Mouse (Mus musculus): ENCODE measurements around the gene Agbl1. TPM values are rescaled to one million over a fixed set of nuclear protein-coding genes. Genes with fewer than 3 reads are reported as not detected.

The Agbl1 gene
- polyA plus RNA-seq, 1 experiment from 2014 or later: 0.08 TPM

DNA sequence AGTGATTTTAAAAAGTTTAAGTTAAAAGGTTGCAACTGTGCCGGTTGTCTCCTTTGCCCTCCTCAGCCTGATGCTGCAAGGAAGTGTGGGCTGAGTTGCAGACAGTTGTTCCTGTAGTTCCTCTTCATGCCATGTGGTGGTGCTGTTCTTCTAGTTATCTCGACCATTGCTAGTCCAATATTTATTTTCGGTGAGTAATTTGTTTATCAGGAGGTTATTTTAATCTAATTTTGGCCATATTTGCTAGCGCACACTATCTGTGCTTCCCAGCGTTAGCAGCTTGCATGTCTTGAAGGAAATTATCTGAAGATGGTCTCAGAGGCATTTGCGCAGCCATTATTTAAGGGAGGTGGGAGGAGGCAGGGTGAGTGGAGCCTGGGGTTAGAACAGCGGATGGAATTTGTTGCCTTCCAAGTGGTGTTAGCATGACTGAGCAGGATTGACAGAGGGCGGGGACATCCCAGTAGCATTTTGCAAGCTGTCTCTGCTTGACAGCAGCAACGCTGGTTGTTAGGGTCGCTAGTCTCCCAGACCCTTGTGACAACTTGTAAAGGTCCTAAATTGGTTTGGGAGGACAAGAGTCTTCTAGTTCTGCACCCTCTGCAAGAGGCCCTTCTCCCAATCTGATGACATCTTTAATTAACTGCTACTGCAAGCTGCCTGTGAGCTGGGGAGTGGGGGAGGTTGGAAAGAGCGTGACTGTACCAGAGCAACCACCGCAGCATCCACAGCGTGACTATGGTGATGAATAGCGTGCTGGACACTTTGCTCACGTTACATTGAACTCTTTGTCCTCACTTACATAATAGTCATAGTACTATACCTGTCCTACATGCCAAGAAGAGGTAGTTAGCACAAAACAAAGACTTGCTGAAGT lies 163.5 kb downstream of the Agbl1 start:
- Histone ChIP-seq H3K9me3 (no peaks in the 10 kb centered on the region), H3K9ac (no peak overlapping the region), H3K4me3 (0 out of 2 replicates have a peak overlapping the region, but pooled peaks have one; percentile 14), H3K36me3 (no peaks in the 10 kb centered on the region), H3K27me3 (no peaks in the 10 kb centered on the region), H3K4me2 (replicated peaks) (peak overlapping the region; percentile 46), H3K27ac (no peak overlapping the region), H3K4me1 (no peaks in the 10 kb centered on the region)
- peak; percentile 86 for ATAC-seq (ENCODE audit: insufficient number of reproducible peaks, insufficient read depth, low FRiP score, low TSS enrichment)
- 10% methylated on average over 15 of the region's 15 CpGs for WGBS

DNA sequence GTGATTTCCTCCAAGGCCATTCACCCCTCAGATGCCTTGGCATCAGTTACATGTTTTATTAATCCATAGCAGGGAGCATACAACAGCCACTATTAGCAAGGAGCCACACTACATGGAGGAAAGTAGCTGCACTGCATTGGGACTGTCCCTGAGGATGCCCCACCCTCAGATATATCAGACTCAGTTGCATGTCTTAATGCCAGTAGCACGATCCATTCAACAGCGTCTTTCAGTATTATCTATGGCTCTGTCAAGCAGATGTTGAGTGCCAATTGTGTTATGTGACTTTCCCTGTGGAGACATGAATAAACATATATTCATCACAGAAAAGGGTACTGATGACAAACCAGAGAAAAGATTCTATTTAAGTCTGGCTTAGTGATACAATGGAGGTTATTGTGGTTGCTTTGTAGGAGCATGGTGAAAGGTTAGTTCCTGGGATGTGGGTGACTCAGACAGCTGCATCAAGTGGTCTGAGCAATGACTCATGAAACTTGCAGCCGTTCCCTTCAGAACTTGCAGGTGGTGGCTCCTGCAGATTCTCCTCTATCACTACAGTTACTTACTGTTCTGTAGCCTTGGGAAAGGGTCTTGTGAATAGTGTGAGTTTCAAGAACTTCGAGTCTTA lies 178.4 kb downstream of the Agbl1 start:
- H3K27ac ChIP-seq: no peak overlapping the region
- no peaks in the 10 kb centered on the region for H3K4me1 ChIP-seq
- ATAC-seq (ENCODE audit: insufficient number of reproducible peaks, insufficient read depth, low FRiP score, low TSS enrichment): no peak
- H3K36me3 ChIP-seq: no peaks in the 10 kb centered on the region
- no peak overlapping the region for H3K9ac ChIP-seq
- 82% methylated on average over 4 of the region's 4 CpGs for WGBS
- no peaks in the 10 kb centered on the region for H3K27me3 ChIP-seq
- H3K9me3 ChIP-seq: no peaks in the 10 kb centered on the region
- H3K4me3 ChIP-seq: no peak overlapping the region
- no peak overlapping the region for H3K4me2 ChIP-seq (replicated peaks)

DNA sequence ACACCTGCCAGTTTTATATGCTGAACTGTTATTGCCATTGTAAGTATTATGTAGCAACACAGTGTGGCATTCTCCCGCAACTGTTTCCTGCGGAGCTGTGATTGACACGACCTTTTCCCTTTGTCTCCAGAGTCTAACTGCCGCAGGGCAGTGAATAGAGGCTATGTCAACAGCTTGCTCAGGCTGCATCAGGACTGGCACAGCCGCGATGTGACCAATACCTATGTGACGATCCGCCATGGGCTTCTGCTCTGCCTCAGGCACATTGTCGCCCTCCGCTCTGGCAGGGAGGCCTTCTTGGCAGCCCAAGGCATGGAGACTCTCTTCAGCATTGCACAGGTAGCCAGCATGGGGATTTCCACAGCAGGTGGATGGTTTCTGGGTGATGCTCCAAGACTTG lies 179.3 kb downstream of the Agbl1 start:
- ATAC-seq (ENCODE audit: insufficient number of reproducible peaks, insufficient read depth, low FRiP score, low TSS enrichment): no peak
- H3K9ac ChIP-seq: no peak overlapping the region
- H3K9me3 ChIP-seq: no peaks in the 10 kb centered on the region
- H3K27ac ChIP-seq: no peak overlapping the region
- no peaks in the 10 kb centered on the region for H3K4me1 ChIP-seq
- no peak overlapping the region for H3K4me2 ChIP-seq (replicated peaks)
- 66% methylated on average over 10 of the region's 10 CpGs for WGBS
- H3K4me3 ChIP-seq: no peak overlapping the region
- H3K36me3 ChIP-seq: no peaks in the 10 kb centered on the region
- H3K27me3 ChIP-seq: no peaks in the 10 kb centered on the region

DNA sequence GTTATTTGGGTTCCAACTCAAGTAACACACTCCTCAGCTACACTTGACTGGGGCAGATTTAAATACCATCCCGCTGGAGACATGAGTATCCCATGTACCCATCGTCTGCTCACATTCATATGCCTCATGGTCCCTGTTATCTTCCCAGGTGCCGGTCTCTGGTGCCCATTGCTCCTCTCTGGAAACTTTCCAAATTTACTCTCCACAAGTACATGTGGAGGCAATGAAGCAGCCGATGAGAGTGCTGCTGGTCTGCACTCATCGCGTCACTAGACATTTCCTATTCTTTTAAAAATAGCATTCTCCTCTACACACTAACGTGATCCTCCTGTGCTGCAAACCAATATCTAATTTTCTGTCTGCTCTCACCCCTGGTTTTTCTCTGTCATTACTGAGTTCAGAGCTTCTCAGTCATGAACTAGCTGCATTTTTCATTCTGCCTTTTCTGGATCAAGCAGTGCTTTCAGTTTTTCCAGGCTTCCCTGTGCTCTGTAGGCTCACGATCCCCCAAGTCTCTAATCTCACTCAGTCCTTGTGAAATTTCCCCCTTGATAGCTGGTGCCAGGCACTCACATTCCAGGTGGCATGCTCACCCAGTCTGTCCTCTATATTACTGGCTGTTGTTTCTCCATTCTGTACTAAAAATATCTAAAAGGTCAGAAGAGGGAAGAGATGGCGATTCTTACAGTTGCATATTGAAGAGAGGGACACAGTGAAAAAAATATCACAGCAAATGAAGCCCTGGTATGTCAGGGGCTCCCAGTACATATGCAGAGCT lies 180.9 kb downstream of the Agbl1 start:
- no peak for ATAC-seq (ENCODE audit: insufficient number of reproducible peaks, insufficient read depth, low FRiP score, low TSS enrichment)

DNA sequence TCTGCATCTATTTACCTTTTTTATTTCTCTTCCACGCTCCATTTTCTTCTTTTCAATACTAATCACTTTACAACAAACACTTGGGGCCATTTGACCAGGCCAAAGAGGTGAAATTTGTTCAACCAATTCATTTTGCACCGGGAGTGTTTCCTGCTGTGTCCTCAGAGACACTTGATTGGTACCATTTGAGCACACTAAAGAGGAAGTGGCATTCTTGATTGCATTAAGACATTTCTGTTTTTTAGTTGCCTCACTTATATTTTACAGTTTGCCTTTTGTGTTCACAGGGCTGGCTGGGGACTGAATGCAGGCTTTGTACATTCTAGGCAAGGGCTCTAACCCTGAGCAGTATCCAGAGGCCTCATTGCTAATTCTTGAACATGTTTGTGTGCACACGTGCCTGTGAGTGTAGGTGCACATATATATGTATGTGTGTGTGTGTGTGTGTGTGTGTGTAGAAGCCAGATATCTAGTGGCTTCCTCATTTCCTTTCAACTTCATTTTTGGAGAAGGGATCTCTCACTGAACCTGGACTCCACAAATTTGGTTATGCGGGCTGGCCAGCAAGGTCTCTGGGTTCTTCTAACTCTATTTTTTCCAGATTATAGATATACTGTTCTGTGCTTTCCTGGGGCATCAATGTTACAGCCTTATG lies 182.4 kb downstream of the Agbl1 start:
- WGBS: 48% methylated on average over 4 of the region's 4 CpGs
- no peak overlapping the region for H3K9ac ChIP-seq
- no peaks in the 10 kb centered on the region for H3K9me3 ChIP-seq
- H3K36me3 ChIP-seq: no peaks in the 10 kb centered on the region
- H3K27me3 ChIP-seq: no peaks in the 10 kb centered on the region
- H3K4me3 ChIP-seq: no peak overlapping the region
- H3K4me2 ChIP-seq (replicated peaks): no peak overlapping the region
- no peaks in the 10 kb centered on the region for H3K4me1 ChIP-seq
- ATAC-seq (ENCODE audit: insufficient number of reproducible peaks, insufficient read depth, low FRiP score, low TSS enrichment): no peak
- H3K27ac ChIP-seq: no peak overlapping the region

More for the DNA sequence above, 180.9 kb downstream of the Agbl1 start:
- Histone ChIP-seq H3K9me3 (no peaks in the 10 kb centered on the region), H3K27me3 (no peaks in the 10 kb centered on the region), H3K27ac (no peak overlapping the region), H3K4me2 (replicated peaks) (no peak overlapping the region), H3K4me1 (no peaks in the 10 kb centered on the region), H3K4me3 (no peak overlapping the region), H3K9ac (no peak overlapping the region), H3K36me3 (no peaks in the 10 kb centered on the region)
- 75% methylated on average over 9 of the region's 9 CpGs for WGBS

DNA sequence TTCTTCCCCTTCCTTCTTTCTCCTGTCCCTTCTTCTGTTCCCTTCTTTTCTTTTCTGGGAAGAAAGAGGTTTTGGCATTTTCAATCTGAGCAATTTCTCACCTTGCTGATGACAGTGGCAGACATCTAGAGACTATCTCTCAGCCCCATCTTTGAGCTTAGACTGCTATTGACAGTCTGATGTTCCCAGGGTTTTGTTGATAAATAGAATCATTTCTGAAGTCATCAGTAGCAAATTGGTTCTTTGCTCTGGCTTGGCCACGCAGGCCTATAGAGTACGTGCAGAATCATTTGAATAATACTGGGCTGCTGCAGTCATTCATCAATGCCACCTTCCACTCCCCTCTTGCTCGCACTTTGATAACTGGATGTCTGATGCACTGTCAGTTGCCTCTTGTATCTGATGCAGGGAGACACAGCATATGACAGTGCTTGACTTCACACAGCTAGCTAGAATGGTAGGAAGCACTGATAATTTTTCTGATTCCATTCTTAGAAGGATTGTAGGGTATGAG lies 186.5 kb downstream of the Agbl1 start:
- 83% methylated on average over 3 of the region's 3 CpGs for WGBS
- Histone ChIP-seq H3K4me1 (no peaks in the 10 kb centered on the region), H3K36me3 (no peaks in the 10 kb centered on the region), H3K9ac (no peak overlapping the region), H3K4me2 (replicated peaks) (no peak overlapping the region), H3K27ac (no peak overlapping the region), H3K9me3 (no peaks in the 10 kb centered on the region), H3K4me3 (no peak overlapping the region), H3K27me3 (no peaks in the 10 kb centered on the region)
- ATAC-seq (ENCODE audit: insufficient number of reproducible peaks, insufficient read depth, low FRiP score, low TSS enrichment): no peak

DNA sequence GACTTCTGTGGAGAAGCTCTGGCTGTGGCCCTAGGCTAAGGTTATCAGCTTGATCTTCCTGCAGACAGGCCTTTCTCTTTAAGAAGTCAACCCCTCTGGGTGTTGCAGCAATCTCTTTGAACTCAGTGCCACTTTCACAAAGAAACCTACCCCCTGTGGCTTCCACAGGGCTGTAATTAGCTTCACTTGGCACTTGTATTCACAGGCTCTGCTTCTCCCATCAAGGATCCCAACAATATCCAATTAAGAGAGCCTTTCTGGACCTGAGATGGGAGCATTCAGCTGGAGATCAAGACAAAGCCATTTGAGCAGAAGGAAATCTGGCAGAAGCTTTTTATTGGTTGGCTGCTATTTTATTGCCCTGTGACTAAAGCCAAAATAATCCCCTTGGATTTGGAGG lies 208.9 kb downstream of the Agbl1 start:
- ATAC-seq (ENCODE audit: insufficient number of reproducible peaks, insufficient read depth, low FRiP score, low TSS enrichment): no peak
- Histone ChIP-seq H3K27ac (no peak overlapping the region), H3K27me3 (no peaks in the 10 kb centered on the region), H3K4me1 (no peaks in the 10 kb centered on the region), H3K36me3 (no peaks in the 10 kb centered on the region), H3K4me3 (no peak overlapping the region), H3K9ac (no peak overlapping the region), H3K9me3 (no peaks in the 10 kb centered on the region), H3K4me2 (replicated peaks) (no peak overlapping the region)

DNA sequence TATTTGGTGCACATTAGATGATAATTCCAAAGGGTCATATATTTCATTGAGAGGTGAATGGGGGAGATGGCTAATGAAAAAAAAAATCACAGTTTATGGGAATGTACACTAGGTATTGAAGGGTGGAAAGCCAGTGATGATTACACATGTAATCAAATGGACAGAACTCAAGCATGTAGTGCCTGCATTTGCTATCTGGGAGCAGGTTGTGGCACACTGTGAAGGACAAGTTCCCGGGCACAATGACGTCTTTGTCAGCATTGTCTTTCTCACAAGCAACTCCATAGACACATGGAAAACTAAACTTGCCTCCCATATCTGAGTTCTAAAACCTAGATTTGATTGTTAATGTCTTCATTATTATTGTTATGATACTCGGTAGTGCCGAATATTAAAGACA lies 209.3 kb downstream of the Agbl1 start:
- no peak overlapping the region for H3K27ac ChIP-seq
- 65% methylated on average over 4 of the region's 4 CpGs for WGBS
- ATAC-seq (ENCODE audit: insufficient number of reproducible peaks, insufficient read depth, low FRiP score, low TSS enrichment): no peak

DNA sequence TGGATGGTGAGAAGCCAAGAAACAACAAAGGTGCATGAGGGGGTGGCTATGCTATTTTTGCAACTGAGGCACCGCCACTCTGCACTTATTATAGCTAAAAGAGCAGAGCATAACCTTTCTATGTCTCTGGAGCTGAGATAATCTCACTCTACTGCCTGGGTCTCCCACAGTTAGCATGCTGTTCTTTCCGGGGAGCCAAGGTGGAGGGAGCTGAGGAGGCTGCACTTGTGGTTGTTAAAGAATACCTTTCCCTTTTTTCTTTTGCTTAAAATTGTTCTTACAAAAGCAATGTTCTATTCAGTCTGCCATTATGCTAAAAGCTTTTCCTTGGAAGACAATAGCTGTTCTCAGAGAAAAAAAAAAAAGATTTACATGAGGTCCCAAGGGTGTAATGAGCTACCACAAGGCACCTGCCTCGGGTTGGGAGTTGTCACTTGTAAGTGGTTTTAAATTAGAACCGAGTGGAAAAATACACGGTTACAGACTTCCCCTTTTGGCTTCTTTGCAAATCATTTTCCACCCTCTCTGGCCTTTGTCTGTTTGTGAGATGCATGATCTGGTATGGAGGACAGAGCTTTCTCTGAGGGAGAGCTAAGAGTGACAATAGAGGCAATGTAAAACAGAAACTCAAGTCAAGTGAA lies 232.8 kb downstream of the Agbl1 start:
- WGBS: 49% methylated on average over 5 of the region's 5 CpGs

More for the DNA sequence above, 209.3 kb downstream of the Agbl1 start:
- no peak overlapping the region for H3K4me3 ChIP-seq
- H3K9ac ChIP-seq: no peak overlapping the region
- H3K4me2 ChIP-seq (replicated peaks): no peak overlapping the region
- H3K9me3 ChIP-seq: no peaks in the 10 kb centered on the region
- H3K27me3 ChIP-seq: no peaks in the 10 kb centered on the region
- no peaks in the 10 kb centered on the region for H3K36me3 ChIP-seq
- H3K4me1 ChIP-seq: no peaks in the 10 kb centered on the region

DNA sequence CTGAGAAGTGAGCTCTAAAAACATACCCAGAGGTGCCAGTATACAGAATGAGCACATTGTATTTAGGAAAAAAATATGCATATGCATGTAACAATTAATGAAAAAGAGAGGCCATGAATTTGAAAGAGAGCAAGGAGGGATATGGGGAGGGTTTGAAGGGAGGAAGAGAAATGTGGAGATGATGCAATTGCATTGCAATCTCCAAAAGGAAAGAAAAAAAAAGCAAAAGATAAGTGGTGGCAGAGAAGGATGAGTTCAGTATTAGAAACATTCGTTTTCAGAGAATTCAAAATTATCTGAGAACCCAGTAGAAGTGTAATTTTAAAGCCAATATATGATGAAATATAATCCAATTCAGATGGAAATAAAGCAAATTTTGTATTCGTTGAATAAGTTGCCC lies 236.7 kb downstream of the Agbl1 start:
- H3K9ac ChIP-seq: no peak overlapping the region
- no peak overlapping the region for H3K27ac ChIP-seq
- no peaks in the 10 kb centered on the region for H3K9me3 ChIP-seq
- no peaks in the 10 kb centered on the region for H3K27me3 ChIP-seq
- no peak overlapping the region for H3K4me2 ChIP-seq (replicated peaks)
- H3K4me1 ChIP-seq: no peaks in the 10 kb centered on the region
- no peak overlapping the region for H3K4me3 ChIP-seq
- 73% methylated on average over 2 of the region's 2 CpGs for WGBS
- H3K36me3 ChIP-seq: no peaks in the 10 kb centered on the region
- ATAC-seq (ENCODE audit: insufficient number of reproducible peaks, insufficient read depth, low FRiP score, low TSS enrichment): no peak

More for the DNA sequence above, 232.8 kb downstream of the Agbl1 start:
- Histone ChIP-seq H3K27me3 (no peaks in the 10 kb centered on the region), H3K4me3 (no peak overlapping the region), H3K4me2 (replicated peaks) (no peak overlapping the region), H3K4me1 (no peaks in the 10 kb centered on the region), H3K9me3 (no peaks in the 10 kb centered on the region), H3K36me3 (no peaks in the 10 kb centered on the region), H3K9ac (no peak overlapping the region), H3K27ac (no peak overlapping the region)
- no peak for ATAC-seq (ENCODE audit: insufficient number of reproducible peaks, insufficient read depth, low FRiP score, low TSS enrichment)

DNA sequence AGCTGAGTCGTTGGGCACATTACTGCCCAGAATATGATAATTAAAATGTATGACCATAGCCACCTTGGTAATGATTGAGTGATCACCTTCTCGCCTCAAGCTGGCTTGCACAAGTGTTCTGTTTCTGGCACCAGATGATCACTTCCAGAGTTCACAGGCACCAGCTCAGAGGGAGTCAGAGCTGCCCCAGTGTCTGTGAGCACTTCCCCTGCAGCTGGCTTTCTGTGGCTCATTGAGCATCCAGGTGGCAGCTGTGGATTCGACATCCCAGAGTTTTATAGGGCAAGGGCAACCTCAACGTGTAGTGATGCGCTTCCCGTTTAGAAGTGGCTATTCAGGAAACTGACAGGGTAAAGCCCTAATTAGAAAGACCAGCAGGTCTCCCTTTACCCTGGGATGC lies 244.5 kb downstream of the Agbl1 start:
- ATAC-seq (ENCODE audit: insufficient number of reproducible peaks, insufficient read depth, low FRiP score, low TSS enrichment): no peak
- no peaks in the 10 kb centered on the region for H3K9me3 ChIP-seq
- H3K27me3 ChIP-seq: no peaks in the 10 kb centered on the region
- no peak overlapping the region for H3K27ac ChIP-seq
- no peak overlapping the region for H3K4me3 ChIP-seq
- no peak overlapping the region for H3K9ac ChIP-seq
- no peaks in the 10 kb centered on the region for H3K36me3 ChIP-seq
- no peaks in the 10 kb centered on the region for H3K4me1 ChIP-seq
- 41% methylated on average over 6 of the region's 6 CpGs for WGBS
- H3K4me2 ChIP-seq (replicated peaks): no peak overlapping the region

All from embryonic facial prominence, embryonic 12.5 days (tissue).